Mouse (Mus musculus): ENCODE measurements around the gene Ikzf1. TPM values are rescaled to one million over a fixed set of nuclear protein-coding genes. Genes with fewer than 3 reads are reported as not detected.

The Ikzf1 gene
- polyA plus RNA-seq, 1 experiment from 2014 or later: 12.5 TPM

- TF ChIP-seq CTCF (IDR thresholded peaks at IDR 0.05; ENCODE audit: low read depth): no peak
- TF ChIP-seq EP300 (IDR thresholded peaks at IDR 0.05; ENCODE audit: low read depth): no peak
- Histone ChIP-seq H3K9me3 (ENCODE audit: low read length) (no peaks in the 10 kb centered on the region), H3K4me3 (ENCODE audit: low read depth, low read length) (no peak overlapping the region), H3K36me3 (replicated peaks; ENCODE audit: insufficient read depth, low read length) (peaks cover 48% of the 10 kb centered on the region), H3K4me2 (ENCODE audit: low read depth, low read length) (no peak overlapping the region), H3K9ac (replicated peaks) (no peak overlapping the region), H3K27ac (ENCODE audit: low read depth) (no peak overlapping the region), H3K4me1 (ENCODE audit: insufficient read depth) (peaks cover 1% of the 10 kb centered on the region), H3K27me3 (ENCODE audit: insufficient read depth, low read length) (no peaks in the 10 kb centered on the region)
- WGBS (ENCODE audit: insufficient replicate concordance): 86% methylated on average over 5 of the region's 5 CpGs
- DNase-seq: no peak
- no peak for ATAC-seq
Measured at GRCm38 (mm10) chr11:11804421-11804820, 119.6 kb downstream of the Ikzf1 start.

GRCm38 (mm10) chr11:11805951-11806350 is 121.1 kb downstream of the Ikzf1 start:
- no peak overlapping the region for H3K9ac ChIP-seq (replicated peaks)
- no peak overlapping the region for H3K4me2 ChIP-seq (ENCODE audit: low read depth, low read length)
- H3K4me3 ChIP-seq (ENCODE audit: low read depth, low read length): no peak overlapping the region
- 75% methylated on average over 4 of the region's 4 CpGs for WGBS (ENCODE audit: insufficient replicate concordance)
- H3K27me3 ChIP-seq (ENCODE audit: insufficient read depth, low read length): no peaks in the 10 kb centered on the region
- no peaks in the 10 kb centered on the region for H3K9me3 ChIP-seq (ENCODE audit: low read length)
- peaks cover 43% of the 10 kb centered on the region for H3K36me3 ChIP-seq (replicated peaks; ENCODE audit: insufficient read depth, low read length)
- no peak for ATAC-seq
- peaks cover 8% of the 10 kb centered on the region for H3K4me1 ChIP-seq (ENCODE audit: insufficient read depth)
- TF ChIP-seq CTCF (IDR thresholded peaks at IDR 0.05; ENCODE audit: low read depth) (no peak), EP300 (IDR thresholded peaks at IDR 0.05; ENCODE audit: low read depth) (no peak)
- H3K27ac ChIP-seq (ENCODE audit: low read depth): no peak overlapping the region
- DNase-seq: no peak

GRCm38 (mm10) chr11:11808035-11808819 is 123.4 kb downstream of the Ikzf1 start:
- TF ChIP-seq CTCF (IDR thresholded peaks at IDR 0.05; ENCODE audit: low read depth): no peak
- TF ChIP-seq EP300 (IDR thresholded peaks at IDR 0.05; ENCODE audit: low read depth): no peak
- peak overlapping the region; percentile 90 for H3K9ac ChIP-seq (replicated peaks)
- no peak for DNase-seq
- WGBS (ENCODE audit: insufficient replicate concordance): 5% methylated on average over 25 of the region's 25 CpGs
- peak overlapping the region; percentile 93 for H3K27ac ChIP-seq (ENCODE audit: low read depth)
- ATAC-seq: peak; percentile 62
- H3K4me3 ChIP-seq (ENCODE audit: low read depth, low read length): peak overlapping the region; percentile 96
- peaks cover 13% of the 10 kb centered on the region for H3K4me1 ChIP-seq (ENCODE audit: insufficient read depth)
- peak overlapping the region; percentile 89 for H3K4me2 ChIP-seq (ENCODE audit: low read depth, low read length)
- H3K9me3 ChIP-seq (ENCODE audit: low read length): no peaks in the 10 kb centered on the region
- peaks cover 22% of the 10 kb centered on the region for H3K36me3 ChIP-seq (replicated peaks; ENCODE audit: insufficient read depth, low read length)
- H3K27me3 ChIP-seq (ENCODE audit: insufficient read depth, low read length): no peaks in the 10 kb centered on the region

- peak within 1 kb of the TSS; percentile 90 for H3K9ac ChIP-seq (replicated peaks)
- under 1% methylated on average over 53 of the region's 53 CpGs for WGBS (ENCODE audit: insufficient replicate concordance)
- H3K27me3 ChIP-seq (ENCODE audit: insufficient read depth, low read length): no peaks in the 10 kb centered on the region
- peaks cover 13% of the 10 kb centered on the region for H3K4me1 ChIP-seq (ENCODE audit: insufficient read depth)
- peak within 1 kb of the TSS; percentile 89 for H3K4me2 ChIP-seq (ENCODE audit: low read depth, low read length)
- H3K4me3 ChIP-seq (ENCODE audit: low read depth, low read length): peak within 1 kb of the TSS; percentile 96
- peak; percentile 98 for ATAC-seq
- no peak; the same call in 1 of the 2 replicates for TF ChIP-seq EP300 (IDR thresholded peaks at IDR 0.05; ENCODE audit: low read depth)
- TF ChIP-seq CTCF (IDR thresholded peaks at IDR 0.05; ENCODE audit: low read depth): peak; percentile 38
- peak; percentile 99 for DNase-seq
- peaks cover 17% of the 10 kb centered on the region for H3K36me3 ChIP-seq (replicated peaks; ENCODE audit: insufficient read depth, low read length)
- H3K9me3 ChIP-seq (ENCODE audit: low read length): no peaks in the 10 kb centered on the region
- peak within 1 kb of the TSS; percentile 93 for H3K27ac ChIP-seq (ENCODE audit: low read depth)
Measured at GRCm38 (mm10) chr11:11808820-11809403, 124.1 kb downstream of the Ikzf1 start, which contains the start of gene Fignl1. Gene Fignl1 (minus strand): TSS chr11:11808962.

- WGBS (ENCODE audit: insufficient replicate concordance): 14% methylated on average over 11 of the region's 11 CpGs
Measured at GRCm38 (mm10) chr11:11809404-11810175, 124.8 kb downstream of the Ikzf1 start.

More at GRCm38 (mm10) chr11:11809404-11810175, 124.8 kb downstream of the Ikzf1 start:
- H3K4me2 ChIP-seq (ENCODE audit: low read depth, low read length): peak overlapping the region; percentile 89
- H3K4me3 ChIP-seq (ENCODE audit: low read depth, low read length): peak overlapping the region; percentile 96
- DNase-seq: no peak
- peak overlapping the region; percentile 90 for H3K9ac ChIP-seq (replicated peaks)
- no peaks in the 10 kb centered on the region for H3K9me3 ChIP-seq (ENCODE audit: low read length)
- H3K4me1 ChIP-seq (ENCODE audit: insufficient read depth): peaks cover 13% of the 10 kb centered on the region
- TF ChIP-seq EP300 (IDR thresholded peaks at IDR 0.05; ENCODE audit: low read depth): no peak
- TF ChIP-seq CTCF (IDR thresholded peaks at IDR 0.05; ENCODE audit: low read depth): no peak
- no peak for ATAC-seq
- peaks cover 12% of the 10 kb centered on the region; the same call in 1 of the 2 replicates for H3K36me3 ChIP-seq (replicated peaks; ENCODE audit: insufficient read depth, low read length)
- H3K27me3 ChIP-seq (ENCODE audit: insufficient read depth, low read length): no peaks in the 10 kb centered on the region
- H3K27ac ChIP-seq (ENCODE audit: low read depth): peak overlapping the region; percentile 93
